Mouse (Mus musculus): ENCODE measurements at regions not wholly inside any gene's neighbourhood (a gene's known extent, or its start where the extent isn't known, plus 50 kb on each side); places are given as distances from the start of the nearest gene placed in this dataset.

DNA sequence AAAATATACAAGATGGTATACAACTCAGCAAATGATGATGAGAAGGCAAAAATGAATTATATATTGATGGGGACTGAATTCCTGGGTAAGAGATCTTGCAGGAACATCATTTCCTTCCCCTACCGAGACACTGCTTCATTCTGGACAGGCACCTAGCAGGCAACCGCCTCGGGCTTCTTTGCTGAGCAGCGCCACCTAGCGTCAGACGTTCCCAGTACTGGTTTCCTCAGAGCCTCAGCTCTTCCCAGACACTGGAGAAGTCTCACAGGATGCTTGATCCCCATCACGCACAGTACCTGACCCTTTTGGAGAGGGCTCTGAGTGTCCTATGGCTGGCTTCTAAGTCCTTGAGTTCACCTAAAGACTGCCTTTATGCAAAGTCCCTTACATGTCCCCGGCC is 80.8 kb upstream of the Arrdc4 start:
- WGBS: 17% methylated on average over 8 of the region's 8 CpGs
- H3K4me2 ChIP-seq (replicated peaks): no peak overlapping the region
- no peak overlapping the region for H3K27ac ChIP-seq

GRCm38 (mm10) chr7:68824399-68824798 is 75.4 kb upstream of the Arrdc4 start:
- ATAC-seq (ENCODE audit: low FRiP score): no peak
- Histone ChIP-seq H3K27me3 (no peaks in the 10 kb centered on the region), H3K27ac (no peak overlapping the region), H3K9ac (no peak overlapping the region), H3K4me2 (replicated peaks) (no peak overlapping the region), H3K9me3 (replicated peaks) (no peaks in the 10 kb centered on the region), H3K36me3 (no peaks in the 10 kb centered on the region), H3K4me1 (no peaks in the 10 kb centered on the region), H3K4me3 (no peak overlapping the region)
- 81% methylated on average over 2 of the region's 2 CpGs for WGBS

More for the DNA sequence above, 80.8 kb upstream of the Arrdc4 start:
- Histone ChIP-seq H3K4me1 (no peaks in the 10 kb centered on the region), H3K9ac (no peak overlapping the region), H3K4me3 (no peak overlapping the region), H3K36me3 (no peaks in the 10 kb centered on the region), H3K27me3 (no peaks in the 10 kb centered on the region), H3K9me3 (replicated peaks) (no peaks in the 10 kb centered on the region)
- ATAC-seq (ENCODE audit: low FRiP score): peak; percentile 78

- Histone ChIP-seq H3K27me3 (no peaks in the 10 kb centered on the region), H3K4me2 (replicated peaks) (no peak overlapping the region), H3K27ac (no peak overlapping the region), H3K4me3 (no peak overlapping the region), H3K9me3 (replicated peaks) (no peaks in the 10 kb centered on the region), H3K4me1 (no peaks in the 10 kb centered on the region), H3K9ac (no peak overlapping the region), H3K36me3 (no peaks in the 10 kb centered on the region)
- 75% methylated on average over 2 of the region's 2 CpGs for WGBS
- no peak for ATAC-seq (ENCODE audit: low FRiP score)
Observed at GRCm38 (mm10) chr7:68823646-68824045, 74.6 kb upstream of the Arrdc4 start.

DNA sequence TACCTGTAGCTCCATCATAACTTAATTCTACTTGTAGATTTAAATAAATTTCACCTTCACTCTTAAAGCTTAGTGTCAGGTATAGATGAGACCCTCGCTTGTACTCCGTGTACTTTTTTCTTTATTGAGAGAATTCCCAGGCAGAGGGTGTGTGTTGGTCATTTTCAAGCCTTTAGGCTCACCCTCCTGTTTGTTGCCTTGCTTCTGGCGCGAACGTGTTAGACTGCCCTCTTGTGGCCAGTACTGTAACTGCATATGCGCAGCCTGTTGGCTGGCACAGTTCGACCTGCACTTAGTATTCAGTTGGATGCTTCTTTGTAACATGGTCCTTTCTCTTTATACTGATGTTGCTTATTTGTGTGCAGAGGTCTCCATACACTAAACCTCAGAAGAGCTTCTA is 74.1 kb upstream of the Arrdc4 start:
- no peak overlapping the region for H3K27ac ChIP-seq
- H3K4me3 ChIP-seq: no peak overlapping the region
- no peaks in the 10 kb centered on the region for H3K4me1 ChIP-seq
- H3K27me3 ChIP-seq: no peaks in the 10 kb centered on the region
- no peaks in the 10 kb centered on the region for H3K9me3 ChIP-seq (replicated peaks)
- peak; percentile 52; the same call in 1 of the 2 replicates for ATAC-seq (ENCODE audit: low FRiP score)
- no peak overlapping the region for H3K9ac ChIP-seq
- no peaks in the 10 kb centered on the region for H3K36me3 ChIP-seq
- 5% methylated on average over 7 of the region's 7 CpGs for WGBS
- H3K4me2 ChIP-seq (replicated peaks): no peak overlapping the region

DNA sequence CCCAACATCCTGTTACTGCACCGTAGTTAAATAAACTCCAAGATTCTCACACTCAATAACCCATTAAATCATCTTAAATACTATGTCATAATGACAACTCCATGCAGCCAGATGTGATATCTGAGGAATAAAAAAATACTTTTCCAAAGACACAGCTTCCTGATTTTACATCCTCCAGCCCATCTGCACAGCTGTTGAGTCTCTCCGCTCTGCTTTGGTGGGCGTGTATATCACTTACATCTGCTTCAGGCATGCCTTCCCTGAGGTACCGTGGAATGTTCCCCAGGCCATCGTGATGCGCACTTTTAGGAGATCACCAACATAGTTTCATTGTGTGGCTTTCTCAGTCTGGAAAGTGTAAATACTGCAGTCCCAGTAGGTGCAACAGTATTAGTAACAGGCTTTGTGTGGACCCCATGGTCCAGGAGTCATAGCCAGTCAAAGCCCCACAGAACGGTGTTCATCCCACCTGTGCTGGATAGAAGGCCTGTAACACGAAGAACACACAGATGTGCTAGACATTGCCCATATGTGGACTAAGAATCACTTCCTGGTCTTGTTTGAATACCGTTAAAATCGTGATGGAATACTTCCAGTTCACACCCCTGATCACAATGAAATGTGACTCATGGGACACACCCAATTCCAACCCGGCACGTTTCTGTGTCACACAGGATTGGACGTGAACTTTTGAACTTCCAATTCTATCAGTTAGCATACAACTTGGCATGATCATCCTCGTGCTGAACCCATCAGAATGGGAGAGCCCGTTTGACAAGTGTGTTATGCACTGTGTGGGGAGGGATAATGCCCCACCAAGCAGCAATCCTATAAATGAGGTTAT is 66.0 kb upstream of the Arrdc4 start:
- 88% methylated on average over 15 of the region's 15 CpGs for WGBS
- H3K4me1 ChIP-seq: no peaks in the 10 kb centered on the region
- H3K9me3 ChIP-seq (replicated peaks): no peaks in the 10 kb centered on the region
- no peaks in the 10 kb centered on the region for H3K27me3 ChIP-seq
- H3K4me3 ChIP-seq: no peak overlapping the region
- no peak for ATAC-seq (ENCODE audit: low FRiP score)
- no peak overlapping the region for H3K27ac ChIP-seq
- no peak overlapping the region for H3K4me2 ChIP-seq (replicated peaks)
- H3K36me3 ChIP-seq: no peaks in the 10 kb centered on the region
- no peak overlapping the region for H3K9ac ChIP-seq

DNA sequence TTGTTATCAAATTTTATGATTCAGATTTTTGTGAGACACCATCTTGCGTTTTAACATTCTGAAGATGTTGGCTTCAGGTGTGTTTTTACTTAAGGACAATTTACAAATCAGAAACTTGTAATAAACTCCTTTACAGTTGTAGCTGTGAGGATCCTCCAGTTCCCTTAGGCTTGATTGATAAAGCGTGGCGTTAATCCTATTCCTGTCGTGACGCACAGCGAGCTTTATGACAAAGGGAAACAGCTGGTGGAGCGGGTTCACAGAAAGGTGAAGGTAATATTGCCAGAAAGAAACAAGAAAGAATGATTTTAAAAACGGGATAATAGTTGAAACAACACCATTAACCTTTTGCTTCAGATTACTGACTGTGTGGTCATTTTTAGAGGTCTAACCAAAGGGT is 60.7 kb upstream of the Arrdc4 start:
- no peaks in the 10 kb centered on the region for H3K27me3 ChIP-seq
- no peak overlapping the region for H3K4me3 ChIP-seq
- no peak overlapping the region for H3K27ac ChIP-seq
- H3K4me1 ChIP-seq: no peaks in the 10 kb centered on the region
- no peaks in the 10 kb centered on the region for H3K36me3 ChIP-seq
- no peak for ATAC-seq (ENCODE audit: low FRiP score)
- WGBS: 58% methylated on average over 8 of the region's 8 CpGs
- no peaks in the 10 kb centered on the region for H3K9me3 ChIP-seq (replicated peaks)
- H3K4me2 ChIP-seq (replicated peaks): no peak overlapping the region
- no peak overlapping the region for H3K9ac ChIP-seq
